Mouse (Mus musculus) brain, embryonic 14.5 days (tissue): Measurements from ENCODE around the gene Rnf212b. TPM values are rescaled to one million over a fixed set of nuclear protein-coding genes. Genes with fewer than 3 reads are reported as not detected.
"Not testable (repeated sequence)": the region's sequence is repeated elsewhere in the genome, so short reads cannot be mapped to it uniquely, and the experiment has no call there.

Experiments
- DNase-seq: peaks from one replicate; pipeline ENCODE4 v3.0.0-alpha.2; 2011; ENCODE audit warnings: low read depth
- CTCF ChIP-seq: fragments of 200-500 bp; IDR thresholded peaks from 2 replicates; pipeline ENCODE4 v1.5.1; 2012; ENCODE audit warnings: inconsistent platforms, mild to moderate bottlenecking, moderate library complexity, borderline replicate concordance; ENCODE audit not compliant: insufficient read depth, insufficient read length; ENCODE audit errors: extremely low read depth
- POLR2A ChIP-seq: fragments of 200-500 bp; IDR thresholded peaks from 2 replicates; pipeline ENCODE4 v1.6.1; 2012; ENCODE audit warnings: mild to moderate bottlenecking, inconsistent platforms, borderline replicate concordance; ENCODE audit not compliant: poor library complexity, insufficient read depth, insufficient read length, severe bottlenecking; ENCODE audit errors: extremely low read depth
- polyA plus RNA-seq: library from polyadenylated mRNA; depleted of rRNA; stranded (reverse); fragments of >200 nt; gene quantifications from 2 replicates; pipeline ENCODE4 v1.2.3, GENCODE M21; 2012; rRNA removed

Rnf212b gene
- polyA plus RNA-seq: 0.06 TPM in 1 of 2 replicates, not detected in the other

GRCm38 (mm10) chr14:54813991-54814390 is at the start of gene Rnf212b:
Gene Rnf212b (plus strand): TSS chr14:54814141.
- DNase-seq: peak; percentile 0

DNA sequence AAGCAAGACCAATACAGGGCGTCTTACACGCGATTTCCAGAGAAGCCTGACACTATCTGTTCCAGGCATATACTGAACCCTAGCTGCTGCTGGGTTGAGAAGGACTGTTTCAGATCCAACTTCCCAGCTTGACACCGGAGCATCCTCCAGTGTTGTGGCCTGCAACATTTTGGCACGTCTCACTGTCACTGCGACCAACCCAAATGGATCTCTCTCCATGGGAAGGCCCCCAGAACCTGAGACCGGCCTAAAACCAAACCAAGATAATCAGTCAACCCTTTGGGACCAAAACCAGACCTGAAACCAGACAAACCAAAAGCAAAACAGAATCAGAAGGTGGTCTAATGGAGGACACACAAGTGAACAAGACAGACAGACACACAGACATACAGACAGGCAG is 47.0 kb upstream of the Rnf212b start:
- DNase-seq: not testable (repeated sequence)

More at GRCm38 (mm10) chr14:54813991-54814390, at the start of gene Rnf212b:
- TF ChIP-seq CTCF (no peak), POLR2A (no peak)

GRCm38 (mm10) chr14:54768314-54769067 is 45.5 kb upstream of the Rnf212b start:
- TF ChIP-seq POLR2A (no peak), CTCF (no peak)
- no peak for DNase-seq

- no peak for DNase-seq
These were observed 44.9 kb upstream of the Rnf212b start for GRCm38 (mm10) chr14:54769068-54769425.

GRCm38 (mm10) chr14:54770373-54770772 is 43.6 kb upstream of the Rnf212b start:
- no peak for DNase-seq

More at GRCm38 (mm10) chr14:54769068-54769425, 44.9 kb upstream of the Rnf212b start:
- TF ChIP-seq POLR2A (no peak), CTCF (no peak)

DNA sequence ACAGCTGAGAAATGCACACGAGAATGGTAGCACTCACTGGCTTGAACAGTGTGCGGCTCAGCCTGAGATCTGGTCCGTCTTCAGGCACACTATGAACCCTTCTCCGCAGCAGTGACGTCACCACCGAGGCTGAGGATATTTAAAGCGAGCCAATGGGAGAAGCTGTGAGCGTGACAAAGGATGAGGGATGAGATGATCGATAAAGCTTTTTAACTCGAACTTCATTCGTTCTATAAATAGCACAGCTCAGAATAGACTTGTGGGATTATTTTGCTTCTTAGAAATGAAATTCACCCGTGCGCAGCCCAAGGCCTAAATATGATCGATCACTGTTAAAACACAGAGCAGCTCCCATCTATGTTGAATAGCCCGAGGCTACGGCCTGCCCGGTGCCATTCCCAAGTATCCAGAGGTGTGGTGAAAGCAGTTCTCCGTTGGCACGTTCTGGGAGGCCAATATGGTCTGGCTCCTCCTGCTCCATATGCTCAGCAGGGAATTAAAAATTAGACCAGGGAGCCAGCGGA is 41.5 kb upstream of the Rnf212b start:
- DNase-seq: peak; percentile 70
- TF ChIP-seq POLR2A (no peak), CTCF (no peak)

More at GRCm38 (mm10) chr14:54770373-54770772, 43.6 kb upstream of the Rnf212b start:
- no peak for TF ChIP-seq CTCF
- TF ChIP-seq POLR2A: no peak

GRCm38 (mm10) chr14:54775534-54776041 is 38.4 kb upstream of the Rnf212b start:
- DNase-seq: peak; percentile 46
- TF ChIP-seq POLR2A (no peak), CTCF (no peak)

GRCm38 (mm10) chr14:54776768-54777167 is 37.2 kb upstream of the Rnf212b start:
- TF ChIP-seq POLR2A (no peak), CTCF (no peak)
- no peak for DNase-seq

- no peak for DNase-seq
- TF ChIP-seq POLR2A (no peak), CTCF (no peak)
These were observed 36.0 kb upstream of the Rnf212b start for GRCm38 (mm10) chr14:54777893-54778292.

DNA sequence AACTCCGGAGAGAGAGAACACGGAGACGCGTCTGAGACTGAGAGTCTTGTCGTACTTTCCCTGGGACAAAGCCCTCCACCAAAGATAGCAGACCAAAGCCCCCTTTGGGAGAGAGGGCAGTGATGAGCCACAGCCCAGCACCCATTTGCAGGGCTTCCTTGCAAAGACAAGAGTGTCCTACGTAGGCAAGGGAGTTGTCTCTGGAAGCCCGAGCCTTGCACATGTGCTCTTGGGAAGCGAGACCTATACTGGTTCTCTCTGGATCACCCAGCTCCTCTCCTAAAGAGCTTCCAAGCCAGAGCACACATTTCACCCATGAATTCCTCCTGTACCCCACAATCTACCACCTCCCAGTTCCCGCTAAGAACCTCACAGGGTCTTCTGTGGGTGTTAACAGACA is 33.9 kb upstream of the Rnf212b start:
- no peak for DNase-seq
- TF ChIP-seq CTCF (no peak), POLR2A (no peak)

DNA sequence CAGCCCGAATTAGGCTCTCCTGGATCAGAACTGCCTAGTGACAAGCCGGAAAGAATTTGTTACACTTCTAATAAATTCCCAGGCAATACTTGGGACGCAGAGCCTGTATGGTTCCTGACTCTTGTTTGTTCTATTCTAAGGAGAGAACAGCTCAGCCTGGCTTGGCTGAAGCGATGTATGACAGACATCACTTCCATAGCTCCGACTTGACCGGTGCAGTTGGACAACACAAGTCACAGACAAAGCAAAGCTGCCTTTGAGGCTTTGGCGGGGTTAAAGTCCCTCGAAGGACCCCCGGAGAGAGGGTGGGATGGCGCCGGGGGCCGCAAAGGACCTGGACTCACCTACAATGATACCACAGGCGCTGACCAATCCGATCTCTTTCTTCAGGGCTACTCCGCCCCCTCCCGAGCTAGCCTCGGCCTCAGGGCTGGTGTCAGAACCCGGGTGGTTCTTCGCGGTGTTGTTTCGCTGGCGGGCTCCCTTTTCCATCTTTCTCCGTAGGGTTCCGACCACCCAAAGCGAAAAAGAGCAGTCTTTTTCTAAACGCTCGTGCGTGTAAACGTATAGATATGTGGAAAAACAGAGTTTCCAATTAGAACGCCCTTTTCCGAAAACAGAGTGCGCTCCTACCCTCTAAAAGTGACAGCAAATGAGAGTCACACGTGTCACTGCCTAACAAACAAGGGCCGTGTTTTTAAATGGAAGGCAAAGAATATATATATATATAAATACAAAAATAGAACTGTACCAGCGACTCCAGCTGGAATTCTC is 32.9 kb upstream of the Rnf212b start:
- no peak for TF ChIP-seq CTCF
- no peak for TF ChIP-seq POLR2A
- peak; percentile 61 for DNase-seq
